Mouse (Mus musculus): ENCODE data around the gene Bbs9. TPM values are rescaled to one million over a fixed set of nuclear protein-coding genes. Genes with fewer than 3 reads are reported as not detected.

The Bbs9 gene
- polyA plus RNA-seq, 1 experiment from 2014 or later, result 15.0 TPM

- DNase-seq (ENCODE audit: low spot score), result no peak
Observed at GRCm38 (mm10) chr9:22870661-22871060, 395.1 kb downstream of the Bbs9 start.

GRCm38 (mm10) chr9:22875231-22875630 lies 399.7 kb downstream of the Bbs9 start:
- Histone ChIP-seq H3K27me3 (ENCODE audit: insufficient read depth, poor library complexity, severe bottlenecking) (no peaks in the 10 kb centered on the region), H3K27ac (no peak overlapping the region), H3K36me3 (no peaks in the 10 kb centered on the region), H3K4me3 (no peak overlapping the region), H3K4me1 (replicated peaks) (no peaks in the 10 kb centered on the region), H3K9me3 (no peaks in the 10 kb centered on the region)
- 94% methylated on average over 1 of the region's 1 CpGs for WGBS
- DNase-seq (ENCODE audit: low spot score), result no peak

More at GRCm38 (mm10) chr9:22870661-22871060, 395.1 kb downstream of the Bbs9 start:
- 87% methylated on average over 3 of the region's 3 CpGs for WGBS
- Histone ChIP-seq H3K27ac (no peak overlapping the region), H3K9me3 (no peaks in the 10 kb centered on the region), H3K36me3 (no peaks in the 10 kb centered on the region), H3K4me1 (replicated peaks) (no peaks in the 10 kb centered on the region), H3K27me3 (ENCODE audit: insufficient read depth, poor library complexity, severe bottlenecking) (no peaks in the 10 kb centered on the region), H3K4me3 (no peak overlapping the region)

- Histone ChIP-seq H3K9me3 (peaks cover 4% of the 10 kb centered on the region; the same call in 1 of the 2 replicates), H3K27me3 (ENCODE audit: insufficient read depth, poor library complexity, severe bottlenecking) (no peaks in the 10 kb centered on the region), H3K4me1 (replicated peaks) (no peaks in the 10 kb centered on the region), H3K27ac (no peak overlapping the region), H3K36me3 (no peaks in the 10 kb centered on the region), H3K4me3 (no peak overlapping the region)
- no peak for DNase-seq (ENCODE audit: low spot score)
- WGBS, result 91% methylated on average over 3 of the region's 3 CpGs
Observed at GRCm38 (mm10) chr9:22879266-22879665, 403.8 kb downstream of the Bbs9 start.

- 82% methylated on average over 4 of the region's 4 CpGs for WGBS
- no peak overlapping the region for H3K4me3 ChIP-seq
- no peak for DNase-seq (ENCODE audit: low spot score)
- H3K36me3 ChIP-seq, result no peaks in the 10 kb centered on the region
- no peaks in the 10 kb centered on the region for H3K27me3 ChIP-seq (ENCODE audit: insufficient read depth, poor library complexity, severe bottlenecking)
- no peaks in the 10 kb centered on the region for H3K4me1 ChIP-seq (replicated peaks)
- H3K27ac ChIP-seq, result no peak overlapping the region
- H3K9me3 ChIP-seq, result peaks cover 3% of the 10 kb centered on the region; the same call in 1 of the 2 replicates
Observed at GRCm38 (mm10) chr9:22886351-22886750, 410.8 kb downstream of the Bbs9 start.

- DNase-seq (ENCODE audit: low spot score), result no peak
- Histone ChIP-seq H3K4me3 (no peak overlapping the region), H3K9me3 (no peaks in the 10 kb centered on the region), H3K4me1 (replicated peaks) (no peaks in the 10 kb centered on the region), H3K27me3 (ENCODE audit: insufficient read depth, poor library complexity, severe bottlenecking) (no peaks in the 10 kb centered on the region), H3K27ac (no peak overlapping the region), H3K36me3 (no peaks in the 10 kb centered on the region)
- 93% methylated on average over 3 of the region's 3 CpGs for whole genome bisulfite sequencing
Observed at GRCm38 (mm10) chr9:22905434-22905833, 429.9 kb downstream of the Bbs9 start.

- Histone ChIP-seq H3K36me3 (no peaks in the 10 kb centered on the region), H3K4me1 (replicated peaks) (no peaks in the 10 kb centered on the region), H3K9me3 (no peaks in the 10 kb centered on the region), H3K4me3 (no peak overlapping the region), H3K27ac (no peak overlapping the region), H3K27me3 (ENCODE audit: insufficient read depth, poor library complexity, severe bottlenecking) (no peaks in the 10 kb centered on the region)
- no peak for DNase-seq (ENCODE audit: low spot score)
Observed at GRCm38 (mm10) chr9:22916808-22917207, 441.3 kb downstream of the Bbs9 start.

- H3K4me1 ChIP-seq (replicated peaks), result no peaks in the 10 kb centered on the region
- H3K4me3 ChIP-seq, result no peak overlapping the region
- no peaks in the 10 kb centered on the region for H3K9me3 ChIP-seq
- no peaks in the 10 kb centered on the region for H3K36me3 ChIP-seq
- DNase-seq (ENCODE audit: low spot score), result no peak
- H3K27ac ChIP-seq, result no peak overlapping the region
- no peaks in the 10 kb centered on the region for H3K27me3 ChIP-seq (ENCODE audit: insufficient read depth, poor library complexity, severe bottlenecking)
Observed at GRCm38 (mm10) chr9:22935645-22936044, 460.1 kb downstream of the Bbs9 start.

Other genes with a start within 250 kb of the Bbs9 start
- gene Zfp599, start 215.8 kb upstream of the Bbs9 start, polyA plus RNA-seq (2016; fragmentation: Nextera tagmentation; extraction: Ambion mirVana), result 5.4 and 6.5 TPM in 2 replicates
- gene Zfp810, start 168.1 kb upstream of the Bbs9 start, polyA plus RNA-seq (2016; fragmentation: Nextera tagmentation; extraction: Ambion mirVana), result 24.3 and 29.0 TPM in 2 replicates
- 31.4 and 39.4 TPM in 2 replicates for gene Anln, start 86.5 kb upstream of the Bbs9 start, polyA plus RNA-seq (2016; fragmentation: Nextera tagmentation; extraction: Ambion mirVana)
- gene 9530077C05Rik, start 64.2 kb upstream of the Bbs9 start, polyA plus RNA-seq (2016; fragmentation: Nextera tagmentation; extraction: Ambion mirVana), result 9.3 and 9.4 TPM in 2 replicates
- not detected in 2 replicates for gene Gm17545, start 21.4 kb upstream of the Bbs9 start, polyA plus RNA-seq (2016; fragmentation: Nextera tagmentation; extraction: Ambion mirVana)
- gene Rp9, start 6.0 kb upstream of the Bbs9 start, polyA plus RNA-seq (2016; fragmentation: Nextera tagmentation; extraction: Ambion mirVana), result 46.5 and 49.1 TPM in 2 replicates